Mouse (Mus musculus): ENCODE results near the gene Rbl2.

The Rbl2 gene

GRCm38 (mm10) chr8:91171605-91172004 lies 101.7 kb downstream of the Rbl2 start:
- no peak for DNase-seq
